Mouse (Mus musculus) heart, embryonic 14.5 days (tissue): ENCODE results near the gene Csrp3. TPM values are rescaled to one million over a fixed set of nuclear protein-coding genes. Genes with fewer than 3 reads are reported as not detected.

Experiments
- ATAC-seq: fragments of 200-750 bp; cut with Nextera tagmentation; 2 replicates; pipeline ENCODE4 v1.8.0; 2017; ENCODE audit warnings: low read depth, moderate TSS enrichment; ENCODE audit not compliant: insufficient number of reproducible peaks, insufficient read depth, low FRiP score
- H3K27ac ChIP-seq, 2 experiments: fragments of 200-500 bp in 1 of 2; fragments of 300-500 bp in 1 of 2; sonication (generic) in 1 of 2; replicated peaks in 1 of 2; 2 replicates each; pipeline ENCODE4 v1.5.1; 2012 to 2014; ENCODE audit warnings: low read depth in 2 of 2, low read length in 2 of 2, control low read depth in 1 of 2, mild to moderate bottlenecking in 1 of 2, mixed read lengths in 1 of 2; ENCODE audit not compliant: control insufficient read depth in 1 of 2, insufficient read depth in 1 of 2
- H3K27me3 ChIP-seq: fragments of 300-500 bp; sonication (generic); 2 replicates; pipeline ENCODE4 v1.6.1; 2014; ENCODE audit warnings: mild to moderate bottlenecking, low read length, control low read depth; ENCODE audit not compliant: control insufficient read depth, insufficient read depth
- H3K36me3 ChIP-seq: fragments of 300-500 bp; sonication (generic); 2 replicates; pipeline ENCODE4 v1.6.1; 2014; ENCODE audit warnings: mild to moderate bottlenecking, control low read depth, low read length, mixed read lengths; ENCODE audit not compliant: control insufficient read depth, insufficient read depth
- H3K4me1 ChIP-seq, 2 experiments: fragments of 200-500 bp in 1 of 2; fragments of 300-500 bp in 1 of 2; sonication (generic) in 1 of 2; 2 replicates each; pipeline ENCODE4 v1.6.1; 2012 to 2014; ENCODE audit warnings: low read length in 2 of 2, control low read depth in 1 of 2, mixed read lengths in 1 of 2; ENCODE audit not compliant: control insufficient read depth in 2 of 2, insufficient read depth in 2 of 2
- H3K4me2 ChIP-seq: fragments of 300-500 bp; sonication (generic); 2 replicates; pipeline ENCODE4 v1.6.1; 2014; ENCODE audit warnings: mild to moderate bottlenecking, low read length
- H3K4me3 ChIP-seq, 2 experiments: fragments of 200-500 bp in 1 of 2; fragments of 300-500 bp in 1 of 2; sonication (generic) in 1 of 2; 2 replicates each; pipeline ENCODE4 v1.5.1; 2012 to 2014; ENCODE audit warnings: low read length in 2 of 2, mild to moderate bottlenecking in 2 of 2, control low read depth in 1 of 2, low read depth in 1 of 2, moderate library complexity in 1 of 2; ENCODE audit not compliant: control insufficient read depth in 1 of 2, insufficient read depth in 1 of 2
- H3K9ac ChIP-seq: fragments of 300-500 bp; sonication (generic); 2 replicates; pipeline ENCODE4 v1.6.1; 2014; ENCODE audit warnings: mild to moderate bottlenecking, low read length
- H3K9me3 ChIP-seq: fragments of 300-500 bp; sonication (generic); 2 replicates; pipeline ENCODE4 v1.6.1; 2016; ENCODE audit warnings: low read length, control low read depth; ENCODE audit not compliant: control insufficient read depth
- WGBS: fragments of 180-500 bp; shearing (Covaris S2); extraction: QIAGEN DNeasy Blood & Tissue Kit; methylation state at CpG from one replicate; pipeline ENCODE4 v1.1.7; 2014; 5-methylcytosine and 5-hydroxymethylcytosine counted together
- polyA plus RNA-seq: library from polyadenylated mRNA; unstranded; fragments of >200 nt; fragmentation: Nextera tagmentation; extraction: Ambion mirVana; gene quantifications from 2 replicates; pipeline ENCODE4 v1.2.1, GENCODE M21; 2014

Gene Csrp3
- polyA plus RNA-seq, 1 experiment from 2014 or later = 2,129 TPM

GRCm38 (mm10) chr7:48864671-48865458 lies 17.0 kb upstream of the Csrp3 start:
- Histone ChIP-seq H3K4me3 (no peak overlapping the region), H3K4me2 (no peak overlapping the region), H3K36me3 (peaks cover 49% of the 10 kb centered on the region), H3K27me3 (no peaks in the 10 kb centered on the region), H3K9ac (no peak overlapping the region), H3K27ac (no peak overlapping the region), H3K9me3 (no peaks in the 10 kb centered on the region), H3K4me1 (peaks cover 3 to 15% of the 10 kb centered on the region in 2 experiments; a peak in 2 of 4 replicates)
- ATAC-seq = no peak
- 89% methylated on average over 9 of the region's 9 CpGs for whole genome bisulfite sequencing

GRCm38 (mm10) chr7:48864199-48864598 lies 16.4 kb upstream of the Csrp3 start:
- H3K27me3 ChIP-seq = no peaks in the 10 kb centered on the region
- no peak for ATAC-seq
- H3K27ac ChIP-seq = no peak overlapping the region
- peaks cover 3 to 15% of the 10 kb centered on the region in 2 experiments; a peak in 2 of 4 replicates for H3K4me1 ChIP-seq
- no peak overlapping the region for H3K4me3 ChIP-seq
- no peak overlapping the region for H3K9ac ChIP-seq
- H3K4me2 ChIP-seq = no peak overlapping the region
- no peaks in the 10 kb centered on the region for H3K9me3 ChIP-seq
- H3K36me3 ChIP-seq = peaks cover 42% of the 10 kb centered on the region

- Histone ChIP-seq H3K9me3 (no peaks in the 10 kb centered on the region), H3K4me1 (peaks cover 3 to 18% of the 10 kb centered on the region in 2 experiments; a peak in 2 of 4 replicates), H3K4me3 (no peak overlapping the region), H3K36me3 (peaks cover 18% of the 10 kb centered on the region), H3K9ac (no peak overlapping the region), H3K4me2 (no peak overlapping the region), H3K27ac (no peak overlapping the region), H3K27me3 (no peaks in the 10 kb centered on the region)
- WGBS = 96% methylated on average over 4 of the region's 4 CpGs
- ATAC-seq = no peak
Observed at GRCm38 (mm10) chr7:48861796-48862195, 14.0 kb upstream of the Csrp3 start.

GRCm38 (mm10) chr7:48860948-48861347 lies 13.1 kb upstream of the Csrp3 start:
- H3K9me3 ChIP-seq = no peaks in the 10 kb centered on the region
- H3K4me2 ChIP-seq = no peak overlapping the region
- H3K4me1 ChIP-seq = peaks cover 3 to 25% of the 10 kb centered on the region in 2 experiments; a peak in 3 of 4 replicates
- H3K27me3 ChIP-seq = no peaks in the 10 kb centered on the region
- H3K9ac ChIP-seq = no peak overlapping the region
- peaks cover 9% of the 10 kb centered on the region for H3K36me3 ChIP-seq
- no peak overlapping the region for H3K4me3 ChIP-seq
- no peak for ATAC-seq
- H3K27ac ChIP-seq = no peak overlapping the region
- 48% methylated on average over 1 of the region's 1 CpGs for WGBS

GRCm38 (mm10) chr7:48859362-48859761 lies 11.5 kb upstream of the Csrp3 start:
- H3K9me3 ChIP-seq = no peaks in the 10 kb centered on the region
- peaks cover 3 to 28% of the 10 kb centered on the region in 2 experiments; a peak in 3 of 4 replicates for H3K4me1 ChIP-seq
- H3K27me3 ChIP-seq = no peaks in the 10 kb centered on the region
- H3K27ac ChIP-seq = no peak overlapping the region
- 72% methylated on average over 4 of the region's 4 CpGs for WGBS
- H3K9ac ChIP-seq = no peak overlapping the region
- ATAC-seq = no peak
- no peak overlapping the region for H3K4me2 ChIP-seq
- no peak overlapping the region for H3K4me3 ChIP-seq
- H3K36me3 ChIP-seq = no peaks in the 10 kb centered on the region

- no peak overlapping the region for H3K4me2 ChIP-seq
- H3K9ac ChIP-seq = no peak overlapping the region
- no peaks in the 10 kb centered on the region for H3K9me3 ChIP-seq
- peaks cover 8 to 31% of the 10 kb centered on the region in 2 experiments for H3K4me1 ChIP-seq
- H3K36me3 ChIP-seq = no peaks in the 10 kb centered on the region
- H3K27me3 ChIP-seq = no peaks in the 10 kb centered on the region
- no peak overlapping the region for H3K4me3 ChIP-seq
- ATAC-seq = no peak
- no peak overlapping the region for H3K27ac ChIP-seq
- 45% methylated on average over 1 of the region's 1 CpGs for WGBS
Observed at GRCm38 (mm10) chr7:48858257-48858656, 10.4 kb upstream of the Csrp3 start.

- Histone ChIP-seq H3K4me2 (no peak overlapping the region), H3K36me3 (no peaks in the 10 kb centered on the region), H3K9ac (no peak overlapping the region), H3K4me3 (no peak overlapping the region), H3K27me3 (no peaks in the 10 kb centered on the region), H3K4me1 (peaks cover 9 to 40% of the 10 kb centered on the region in 2 experiments), H3K27ac (peak overlapping the region in 1 of 2 experiments; percentile 64; a peak in 2 of 4 replicates), H3K9me3 (no peaks in the 10 kb centered on the region)
- 93% methylated on average over 3 of the region's 3 CpGs for WGBS
- ATAC-seq = no peak
Observed at GRCm38 (mm10) chr7:48855461-48855860, 7.6 kb upstream of the Csrp3 start.
